Mouse (Mus musculus) CD4-positive, CD25-positive, alpha-beta regulatory T cell, adult 2 months (primary cell): ENCODE measurements around the gene Srgap1.

Experiments used
- DNase-seq: peaks from one replicate; pipeline ENCODE4 v3.0.0-alpha.2; 2012; ENCODE audit warnings: low read depth, low spot score

Gene Srgap1

GRCm38 (mm10) chr10:122046904-122047726, at the start of gene Srgap1:
Gene Srgap1 (minus strand): TSS chr10:122047315.
- peak; percentile 50 for DNase-seq

GRCm38 (mm10) chr10:122096462-122096979, 49.4 kb upstream of the Srgap1 start:
- DNase-seq, result no peak

GRCm38 (mm10) chr10:122090472-122090871, 43.4 kb upstream of the Srgap1 start:
- no peak for DNase-seq

- DNase-seq, result no peak
Observed at GRCm38 (mm10) chr10:122081352-122081751, 34.2 kb upstream of the Srgap1 start.

GRCm38 (mm10) chr10:122069153-122069552, 22.0 kb upstream of the Srgap1 start:
- DNase-seq, result no peak

- DNase-seq, result no peak
Observed at GRCm38 (mm10) chr10:122055826-122056225, 8.7 kb upstream of the Srgap1 start.

- peak; percentile 73 for DNase-seq
Observed at GRCm38 (mm10) chr10:122054535-122054934, 7.4 kb upstream of the Srgap1 start.

- peak; percentile 91 for DNase-seq
Observed at GRCm38 (mm10) chr10:122051831-122052230, 4.7 kb upstream of the Srgap1 start.

- DNase-seq, result peak; percentile 84
Observed at GRCm38 (mm10) chr10:122047727-122048365, 731 bp upstream of the Srgap1 start.

- no peak for DNase-seq
Observed at GRCm38 (mm10) chr10:122046511-122046903, 608 bp downstream of the Srgap1 start.

GRCm38 (mm10) chr10:122045946-122046345, 1.2 kb downstream of the Srgap1 start:
- no peak for DNase-seq

GRCm38 (mm10) chr10:122044926-122045325, 2.2 kb downstream of the Srgap1 start:
- DNase-seq, result no peak

GRCm38 (mm10) chr10:122040372-122040771, 6.7 kb downstream of the Srgap1 start:
- DNase-seq, result peak; percentile 59

- DNase-seq, result no peak
Observed at GRCm38 (mm10) chr10:122039566-122039965, 7.5 kb downstream of the Srgap1 start.

- peak; percentile 36 for DNase-seq
Observed at GRCm38 (mm10) chr10:122038554-122038953, 8.6 kb downstream of the Srgap1 start.

- no peak for DNase-seq
Observed at GRCm38 (mm10) chr10:122033271-122033670, 13.8 kb downstream of the Srgap1 start.

- no peak for DNase-seq
Observed at GRCm38 (mm10) chr10:122030420-122030819, 16.7 kb downstream of the Srgap1 start.

- no peak for DNase-seq
Observed at GRCm38 (mm10) chr10:122029738-122030137, 17.4 kb downstream of the Srgap1 start.

- no peak for DNase-seq
Observed at GRCm38 (mm10) chr10:122025198-122025597, 21.9 kb downstream of the Srgap1 start.

- no peak for DNase-seq
Observed at GRCm38 (mm10) chr10:122020906-122021305, 26.2 kb downstream of the Srgap1 start.

GRCm38 (mm10) chr10:122020255-122020654, 26.9 kb downstream of the Srgap1 start:
- no peak for DNase-seq

GRCm38 (mm10) chr10:122018594-122019048, 28.5 kb downstream of the Srgap1 start:
- DNase-seq, result no peak

GRCm38 (mm10) chr10:122017743-122018142, 29.4 kb downstream of the Srgap1 start:
- DNase-seq, result no peak
